Mouse (Mus musculus) heart, postnatal 14 days (tissue): ENCODE data around the gene Zfp467. TPM values are rescaled to one million over a fixed set of nuclear protein-coding genes. Genes with fewer than 3 reads are reported as not detected.

Experiments used
- DNase-seq, 2 experiments: peaks; one replicate each; pipeline ENCODE4 v3.0.0; 2021 to 2022
- intact Hi-C: fragments of 180-260 bp; cut with DNase I; formaldehyde crosslinking; loops from one replicate; pipeline ENCODE4 v1.15.1; 2025
- long read RNA-seq, 2 experiments: library from polyadenylated mRNA; stranded (forward); transcript quantifications; one replicate each; pipeline ENCODE4 v2.0.0; 2021
- total RNA-seq, 2 experiments: library from RNA; stranded (reverse); gene quantifications; 2 replicates each; pipeline ENCODE4 v1.2.3; 2021

The Zfp467 gene
- 10 to 100 TPM; 13.8 to 16.4 TPM for total RNA-seq
- long read RNA-seq, experiment 1, partial matches to known transcripts: 0 of 7 reads
- long read RNA-seq, experiment 1, other reads (novel, unspliced or antisense): 3 of 7 reads
- long read RNA-seq, experiment 2, partial matches to known transcripts: 0 of 15 reads
- long read RNA-seq, experiment 2, other reads (novel, unspliced or antisense): 9 of 15 reads

GRCm38 (mm10) chr6:48445181-48446101 is at the start of gene Zfp467:
Zfp467 (minus strand) TSS chr6:48445825.
- intact Hi-C loops: loop anchor here (5.0 to 10.0 kb wide), 2 partner anchors 57 to 299 kb away; partner anchors contain the start of gene Gimap5
- DNase-seq: peak; percentile 63 to 70

- no peak for DNase-seq
- intact Hi-C loops: no loop called here
Observed at GRCm38 (mm10) chr6:48493136-48493730, 47.6 kb upstream of the Zfp467 start.

- no peak for DNase-seq
- intact Hi-C loops: no loop called here
Observed at GRCm38 (mm10) chr6:48491361-48491760, 45.7 kb upstream of the Zfp467 start.

GRCm38 (mm10) chr6:48489741-48490140 is 44.1 kb upstream of the Zfp467 start:
- intact Hi-C loops: no loop called here
- no peak for DNase-seq

- intact Hi-C loops: no loop called here
- DNase-seq: peak; percentile 24 to 40
Observed at GRCm38 (mm10) chr6:48487747-48488725, 42.4 kb upstream of the Zfp467 start.

- DNase-seq: no peak
- intact Hi-C loops: no loop called here
Observed at GRCm38 (mm10) chr6:48482501-48482900, 36.9 kb upstream of the Zfp467 start.

GRCm38 (mm10) chr6:48478446-48478845 is 32.8 kb upstream of the Zfp467 start:
- no peak for DNase-seq
- intact Hi-C loops: no loop called here

GRCm38 (mm10) chr6:48470739-48471138 is 25.1 kb upstream of the Zfp467 start:
- DNase-seq: no peak
- intact Hi-C loops: no loop called here

- DNase-seq: no peak
- intact Hi-C loops: no loop called here
Observed at GRCm38 (mm10) chr6:48467490-48467889, 21.9 kb upstream of the Zfp467 start.

- intact Hi-C loops: no loop called here
- no peak for DNase-seq
Observed at GRCm38 (mm10) chr6:48466715-48467114, 21.1 kb upstream of the Zfp467 start.

- intact Hi-C loops: no loop called here
- no peak for DNase-seq
Observed at GRCm38 (mm10) chr6:48464966-48465679, 19.5 kb upstream of the Zfp467 start.

GRCm38 (mm10) chr6:48452771-48453170 is 7.1 kb upstream of the Zfp467 start:
- DNase-seq: no peak
- intact Hi-C loops: no loop called here

- DNase-seq: no peak
- intact Hi-C loops: no loop called here
Observed at GRCm38 (mm10) chr6:48452151-48452550, 6.5 kb upstream of the Zfp467 start.

GRCm38 (mm10) chr6:48448527-48448926 is 2.9 kb upstream of the Zfp467 start:
- DNase-seq: no peak
- intact Hi-C loops: loop anchor here (5.0 to 10.0 kb wide), 2 partner anchors 54 to 296 kb away; partner anchors contain the start of gene Gimap5

GRCm38 (mm10) chr6:48447929-48448328 is 2.3 kb upstream of the Zfp467 start, which contains the start of gene Sspo:
Sspo (plus strand) TSS chr6:48448229.
- intact Hi-C loops: loop anchor here (5.0 to 10.0 kb wide), 2 partner anchors 54 to 297 kb away; partner anchors contain the start of gene Gimap5

GRCm38 (mm10) chr6:48446896-48447295 is 1.3 kb upstream of the Zfp467 start:
- intact Hi-C loops: loop anchor here (5.0 to 10.0 kb wide), 2 partner anchors 55 to 298 kb away; partner anchors contain the start of gene Gimap5
- no peak for DNase-seq

More at GRCm38 (mm10) chr6:48447929-48448328, 2.3 kb upstream of the Zfp467 start, which contains the start of gene Sspo:
- DNase-seq: no peak

GRCm38 (mm10) chr6:48446256-48446655 is 631 bp upstream of the Zfp467 start:
- DNase-seq: peak in 1 of 2 experiments; percentile 22
- intact Hi-C loops: loop anchor here (5.0 to 10.0 kb wide), 2 partner anchors 56 to 299 kb away; partner anchors contain the start of gene Gimap5

- DNase-seq: peak; percentile 78 to 80
- intact Hi-C loops: loop anchor here (5.0 to 10.0 kb wide), 2 partner anchors 58 to 300 kb away; partner anchors contain the start of gene Gimap5
Observed at GRCm38 (mm10) chr6:48444310-48445180, 1.1 kb downstream of the Zfp467 start.
